Mouse (Mus musculus) CH12F3 (cell line): ENCODE results near the gene Vmn2r55.
"Not testable (repeated sequence)": the region's sequence is repeated elsewhere in the genome, so short reads cannot be mapped to it uniquely, and the experiment has no call there.

ENCODE experiments used
- in situ Hi-C: fragments of 300-500 bp; cut with MboI; formaldehyde crosslinking; loops from 2 replicates; pipeline ENCODE4 v1.14.3; 2020; ENCODE audit warnings: low sequenced_read_pairs

Gene Vmn2r55

DNA sequence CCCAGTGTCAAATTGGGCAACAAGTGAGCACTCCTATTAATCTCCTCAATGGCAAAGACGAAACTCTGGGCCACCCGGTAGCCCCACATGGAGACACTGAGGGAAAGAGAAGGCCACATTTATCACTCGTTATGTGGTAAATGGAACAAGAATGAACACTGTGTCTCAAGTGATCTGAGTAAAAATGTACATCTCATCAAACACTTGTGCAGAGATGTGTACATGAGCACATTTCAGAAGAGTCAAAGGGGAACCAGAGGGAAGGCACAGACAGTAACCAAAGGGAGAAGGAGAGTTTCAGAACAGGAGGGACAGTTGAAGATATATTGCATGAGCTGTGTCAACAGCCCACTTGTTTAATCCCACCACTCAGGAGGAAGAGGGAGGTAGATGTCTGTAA is at the start of gene Vmn2r55:
Gene Vmn2r55, minus strand, starts transcription at position 101 of the 400 bp plus-strand sequence.
- in situ Hi-C loops, result not testable (repeated sequence)

DNA sequence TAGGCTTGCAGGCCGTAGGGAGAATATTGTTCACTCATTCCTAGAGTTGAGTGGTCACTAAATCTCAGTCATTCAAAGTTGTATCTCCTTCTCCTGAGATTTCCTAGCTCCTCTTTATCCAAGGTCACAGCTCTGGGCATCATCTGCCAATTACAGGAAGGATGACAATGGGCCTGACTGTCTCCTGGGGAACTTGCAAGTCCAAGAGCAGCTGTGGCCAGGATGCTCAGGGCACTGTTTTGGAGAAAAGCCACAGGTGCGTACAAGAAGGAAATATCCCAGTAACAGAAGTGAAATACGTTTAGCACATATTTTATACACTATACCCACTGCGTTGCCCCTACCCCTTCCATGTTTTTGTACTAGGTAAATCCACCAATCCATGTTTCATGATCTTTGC is 44.6 kb downstream of the Vmn2r55 start, which contains the start of gene Vmn2r54:
Gene Vmn2r54, minus strand, starts transcription at position 101 of the 400 bp plus-strand sequence.
- in situ Hi-C loops, result not testable (repeated sequence)

DNA sequence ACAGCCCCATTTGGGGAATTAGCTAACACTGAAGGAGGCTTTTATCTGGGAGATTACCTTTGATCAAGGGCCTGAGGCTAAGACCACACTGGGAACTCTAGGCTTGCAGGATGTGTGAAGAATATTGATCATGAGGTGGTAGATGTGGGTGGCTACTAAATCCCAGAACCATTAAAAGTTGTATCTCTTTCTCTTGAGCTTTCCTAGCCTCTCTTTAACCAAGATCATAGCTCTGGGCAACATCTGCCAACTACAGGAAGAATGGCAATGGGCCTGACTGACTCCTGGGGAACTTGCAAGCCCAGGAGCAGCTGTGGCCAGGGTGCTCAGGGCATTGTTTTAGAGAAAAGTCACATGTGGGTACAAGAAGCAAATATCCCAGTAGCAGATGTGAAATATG is 76.1 kb downstream of the Vmn2r55 start, which contains the start of gene Vmn2r53:
Gene Vmn2r53, minus strand, starts transcription at position 101 of the 400 bp plus-strand sequence.
- in situ Hi-C loops, result no loop called here
